Mouse (Mus musculus): Measurements from ENCODE around the gene Mrtfb.

DNA sequence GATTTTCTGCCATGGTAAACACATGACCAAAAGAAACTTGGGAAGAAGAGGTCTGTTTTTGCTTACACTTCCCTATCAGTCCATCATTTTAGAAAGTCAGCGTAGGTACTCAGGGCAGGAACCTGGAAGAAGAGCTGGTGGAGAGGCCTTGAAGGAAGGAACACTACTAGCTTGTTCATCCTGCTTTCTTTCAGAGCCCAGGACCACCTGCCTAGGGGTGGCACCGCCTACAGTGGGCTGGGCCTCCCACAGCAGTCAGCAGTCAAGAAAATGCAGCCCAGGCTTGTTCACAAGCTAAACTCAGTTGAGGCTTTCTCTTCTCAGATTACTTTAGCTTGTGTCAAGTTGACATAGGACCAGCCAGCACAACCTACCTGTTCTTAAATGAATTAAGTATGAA is 2.7 kb downstream of the Mrtfb start:
- TF ChIP-seq CTCF (IDR thresholded peaks at IDR 0.05; ENCODE audit: low read depth) = no peak
- TF ChIP-seq EP300 (IDR thresholded peaks at IDR 0.05; ENCODE audit: low read depth) = no peak
